Mouse (Mus musculus): ENCODE measurements around the gene Prok2. TPM values are rescaled to one million over a fixed set of nuclear protein-coding genes. Genes with fewer than 3 reads are reported as not detected.

Gene Prok2
- polyA plus RNA-seq, 1 experiment = not detected

DNA sequence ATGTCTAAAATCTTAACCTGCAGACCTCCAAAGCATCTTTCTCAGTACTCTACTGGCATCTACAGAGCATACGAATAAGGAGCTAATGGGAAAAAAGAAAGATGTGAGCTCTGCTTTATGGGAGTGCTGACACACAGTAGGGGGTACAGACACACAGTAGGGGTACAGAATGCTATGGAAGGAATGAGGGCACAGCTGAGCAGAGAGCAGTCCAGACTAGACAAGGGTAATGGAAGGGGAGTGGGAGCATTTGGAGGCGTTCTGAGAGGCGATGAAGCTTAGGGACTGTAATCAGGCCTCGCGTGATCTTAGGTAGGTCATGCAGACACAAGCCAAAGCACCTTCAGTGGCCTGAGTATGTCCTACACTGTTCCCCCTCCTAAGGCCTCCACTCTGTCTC is 42.2 kb downstream of the Prok2 start:
- TF ChIP-seq GATA1 (IDR thresholded peaks at IDR 0.05; ENCODE audit: low read length) = no peak
- H3K36me3 ChIP-seq (ENCODE audit: control insufficient read depth) = no peaks in the 10 kb centered on the region
- H3K4me1 ChIP-seq (ENCODE audit: control insufficient read depth) = no peaks in the 10 kb centered on the region
- H3K9me3 ChIP-seq (ENCODE audit: control insufficient read depth, low read length) = peaks cover 2% of the 10 kb centered on the region; the same call in 1 of the 2 replicates
- no peaks in the 10 kb centered on the region for H3K27me3 ChIP-seq (ENCODE audit: control insufficient read depth)
- H3K4me3 ChIP-seq (replicated peaks) = no peak overlapping the region

DNA sequence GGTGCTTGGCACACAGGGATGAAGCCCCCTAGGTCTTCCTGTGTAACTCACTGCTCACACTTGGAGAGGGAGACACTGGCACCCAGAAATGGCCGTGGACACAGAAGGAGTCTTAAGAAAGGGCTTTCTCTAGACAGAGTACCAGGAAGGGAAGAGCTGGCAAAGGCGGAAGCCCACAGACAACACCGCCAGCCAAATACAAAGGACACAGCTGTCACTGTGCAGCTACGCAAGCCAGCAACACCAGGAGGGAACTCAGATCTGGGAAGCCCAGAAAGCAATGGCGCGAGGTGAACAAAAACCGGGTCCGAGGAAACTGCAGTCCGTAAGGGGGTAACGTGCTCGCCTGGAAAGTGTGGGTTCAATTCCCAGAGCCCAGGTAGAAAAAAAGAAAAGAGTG is 48.1 kb downstream of the Prok2 start:
- no peaks in the 10 kb centered on the region for H3K27me3 ChIP-seq (ENCODE audit: control insufficient read depth)

DNA sequence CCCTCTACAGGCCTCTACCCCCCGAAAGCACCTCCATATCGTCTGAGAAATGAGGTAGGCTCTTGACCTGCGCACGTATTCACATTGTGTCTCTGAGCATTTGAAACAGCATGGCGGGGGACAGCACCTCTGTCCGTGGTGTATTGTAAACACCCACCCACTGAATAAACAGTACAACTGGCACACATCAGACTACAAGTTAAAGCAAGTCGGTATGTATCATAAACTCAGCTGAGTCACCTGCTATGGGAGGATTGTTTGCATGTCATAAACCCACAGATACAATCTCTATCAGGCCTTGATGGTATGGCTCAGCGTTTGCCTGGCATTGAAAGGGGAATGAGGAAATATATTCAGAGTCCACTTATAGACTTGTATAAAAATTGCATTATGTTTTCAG is 48.9 kb downstream of the Prok2 start:
- no peaks in the 10 kb centered on the region for H3K36me3 ChIP-seq (ENCODE audit: control insufficient read depth)
- H3K4me1 ChIP-seq (ENCODE audit: control insufficient read depth) = no peaks in the 10 kb centered on the region
- H3K9me3 ChIP-seq (ENCODE audit: control insufficient read depth, low read length) = no peaks in the 10 kb centered on the region
- TF ChIP-seq GATA1 (IDR thresholded peaks at IDR 0.05; ENCODE audit: low read length) = no peak
- TF ChIP-seq TAL1 (IDR thresholded peaks at IDR 0.05; ENCODE audit: low read length) = no peak
- H3K4me3 ChIP-seq (replicated peaks) = no peak overlapping the region
- no peaks in the 10 kb centered on the region for H3K27me3 ChIP-seq (ENCODE audit: control insufficient read depth)

More for the DNA sequence above, 48.1 kb downstream of the Prok2 start:
- no peak overlapping the region for H3K4me3 ChIP-seq (replicated peaks)
- no peaks in the 10 kb centered on the region for H3K36me3 ChIP-seq (ENCODE audit: control insufficient read depth)
- H3K9me3 ChIP-seq (ENCODE audit: control insufficient read depth, low read length) = no peaks in the 10 kb centered on the region
- TF ChIP-seq GATA1 (IDR thresholded peaks at IDR 0.05; ENCODE audit: low read length) (no peak), TAL1 (IDR thresholded peaks at IDR 0.05; ENCODE audit: low read length) (no peak)
- no peaks in the 10 kb centered on the region for H3K4me1 ChIP-seq (ENCODE audit: control insufficient read depth)

DNA sequence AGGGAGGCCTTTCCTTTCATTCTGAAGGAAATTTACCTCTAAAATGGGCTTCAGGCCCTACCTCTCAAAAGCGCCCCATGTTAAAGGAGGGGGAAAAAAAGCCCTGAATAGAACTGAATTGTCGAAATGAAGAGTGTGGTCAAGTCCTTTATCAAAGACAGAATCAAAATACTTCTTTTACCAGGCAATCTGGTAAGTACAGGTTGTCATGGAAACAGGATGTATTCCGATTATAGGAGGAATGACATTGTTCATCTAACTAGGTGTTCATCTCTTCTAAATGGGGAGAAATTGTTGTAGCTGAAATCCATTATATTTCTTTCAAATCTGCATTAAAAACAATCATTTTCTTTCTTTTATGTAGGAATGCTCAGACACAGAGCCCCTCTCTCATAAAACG is 51.7 kb downstream of the Prok2 start:
- H3K4me3 ChIP-seq (replicated peaks) = no peak overlapping the region
- H3K36me3 ChIP-seq (ENCODE audit: control insufficient read depth) = no peaks in the 10 kb centered on the region
- TF ChIP-seq GATA1 (IDR thresholded peaks at IDR 0.05; ENCODE audit: low read length) (no peak), TAL1 (IDR thresholded peaks at IDR 0.05; ENCODE audit: low read length) (no peak)
- 0 out of 2 replicates have a peak, but pooled peaks cover 2% of the 10 kb centered on the region for H3K27me3 ChIP-seq (ENCODE audit: control insufficient read depth)
- H3K4me1 ChIP-seq (ENCODE audit: control insufficient read depth) = no peaks in the 10 kb centered on the region
- H3K9me3 ChIP-seq (ENCODE audit: control insufficient read depth, low read length) = no peaks in the 10 kb centered on the region

DNA sequence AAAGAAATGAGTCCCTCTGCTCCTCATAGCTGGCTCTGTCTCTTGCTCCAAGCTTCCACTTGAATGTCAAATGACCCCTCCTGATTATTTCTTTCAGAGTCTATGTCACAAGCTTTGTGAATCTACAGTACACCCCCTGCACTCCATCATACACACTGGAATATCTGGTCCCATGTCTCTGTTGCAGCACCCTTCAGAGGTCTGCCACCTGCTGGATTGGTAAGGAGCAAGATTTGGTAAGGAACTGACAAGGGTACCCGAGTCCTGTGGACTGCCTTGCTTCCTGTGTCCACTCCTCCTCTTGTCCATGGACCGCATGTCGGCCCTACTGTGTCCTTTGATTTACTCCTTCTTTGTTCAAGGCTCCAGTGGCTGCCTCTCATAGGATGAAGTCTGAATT is 54.4 kb downstream of the Prok2 start:
- H3K9me3 ChIP-seq (ENCODE audit: control insufficient read depth, low read length) = no peaks in the 10 kb centered on the region
- H3K4me1 ChIP-seq (ENCODE audit: control insufficient read depth) = no peaks in the 10 kb centered on the region; the same call in 1 of the 2 replicates
- H3K4me3 ChIP-seq (replicated peaks) = no peak overlapping the region
- TF ChIP-seq TAL1 (IDR thresholded peaks at IDR 0.05; ENCODE audit: low read length) (no peak), GATA1 (IDR thresholded peaks at IDR 0.05; ENCODE audit: low read length) (no peak)
- no peaks in the 10 kb centered on the region for H3K36me3 ChIP-seq (ENCODE audit: control insufficient read depth)
- peaks cover 18% of the 10 kb centered on the region for H3K27me3 ChIP-seq (ENCODE audit: control insufficient read depth)

DNA sequence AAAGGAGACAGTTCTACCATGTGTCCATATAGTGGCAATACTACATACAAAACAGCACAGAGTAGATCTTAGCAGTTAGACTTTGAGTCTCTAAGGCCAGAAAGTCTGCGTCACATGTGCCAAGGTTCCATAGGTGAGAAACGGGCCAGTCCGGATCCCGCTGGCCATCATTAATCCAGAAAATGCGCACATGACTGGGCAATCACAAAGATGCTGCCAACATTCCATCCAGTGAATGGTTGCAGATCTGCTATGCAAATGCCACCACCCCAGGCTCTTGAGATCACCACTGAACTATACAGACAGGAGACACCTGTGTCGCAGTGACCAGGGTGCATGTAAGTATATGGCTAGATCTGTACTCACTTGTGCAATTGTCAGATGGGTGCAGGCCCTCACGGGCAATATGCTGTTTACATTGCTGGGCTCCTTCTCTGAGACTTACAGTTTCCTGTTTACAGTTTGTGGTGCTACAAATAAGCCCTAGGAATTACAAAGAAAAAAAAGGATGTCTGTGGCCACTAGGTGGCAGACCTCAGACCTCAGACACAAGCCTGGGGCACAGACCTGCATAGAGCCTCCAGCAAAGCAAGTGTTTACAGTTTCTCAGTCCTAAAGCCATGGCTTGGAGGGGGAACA is 55.6 kb downstream of the Prok2 start:
- Histone ChIP-seq H3K27me3 (ENCODE audit: control insufficient read depth) (peaks cover 30% of the 10 kb centered on the region), H3K36me3 (ENCODE audit: control insufficient read depth) (no peaks in the 10 kb centered on the region), H3K9me3 (ENCODE audit: control insufficient read depth, low read length) (no peaks in the 10 kb centered on the region), H3K4me3 (replicated peaks) (no peak overlapping the region), H3K4me1 (ENCODE audit: control insufficient read depth) (peaks cover 2% of the 10 kb centered on the region; the same call in 1 of the 2 replicates)
- TF ChIP-seq GATA1 (IDR thresholded peaks at IDR 0.05; ENCODE audit: low read length) (no peak), TAL1 (IDR thresholded peaks at IDR 0.05; ENCODE audit: low read length) (no peak)

DNA sequence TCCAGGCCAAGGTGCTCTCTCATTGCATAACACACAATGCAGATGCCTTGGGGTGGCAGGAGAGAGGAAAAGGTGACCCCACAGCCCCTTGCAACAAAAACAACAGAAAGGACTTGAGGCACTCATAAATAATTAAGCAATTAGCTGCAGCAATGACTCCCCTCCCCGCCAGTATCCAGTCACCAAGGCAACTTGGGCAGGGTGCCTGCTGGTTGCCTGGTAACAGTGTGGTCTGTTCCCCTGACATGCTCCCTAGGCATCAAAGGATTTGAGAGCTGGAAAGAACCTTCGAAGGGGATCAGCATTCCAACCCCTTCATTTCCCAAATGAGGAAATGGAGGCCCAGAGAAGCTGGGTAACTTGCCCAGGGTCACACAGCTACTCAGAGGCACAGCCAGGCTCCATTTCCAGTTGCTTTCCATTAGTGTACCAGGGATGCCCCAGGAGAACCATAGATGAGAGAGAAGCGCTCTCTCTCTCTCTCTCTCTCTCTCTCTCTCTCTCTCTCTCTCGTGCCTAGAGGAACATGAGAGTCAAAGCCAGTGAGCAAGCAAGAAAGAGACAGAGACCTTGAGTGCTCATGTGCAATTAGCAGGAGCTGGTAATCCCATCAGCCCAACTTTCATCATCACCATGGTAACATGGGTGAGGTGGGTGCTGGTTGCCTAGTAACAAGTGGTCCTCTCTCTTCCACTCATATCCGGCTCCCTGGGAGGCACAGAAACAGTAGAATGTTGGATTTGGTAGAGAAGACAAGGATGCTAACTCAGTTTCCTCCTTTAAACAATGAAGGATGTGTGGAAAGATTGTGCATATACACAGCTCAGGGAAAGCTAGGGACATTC is 56.5 kb downstream of the Prok2 start:
- Histone ChIP-seq H3K9me3 (ENCODE audit: control insufficient read depth, low read length) (no peaks in the 10 kb centered on the region), H3K4me1 (ENCODE audit: control insufficient read depth) (peaks cover 2% of the 10 kb centered on the region; the same call in 1 of the 2 replicates), H3K4me3 (replicated peaks) (no peak overlapping the region), H3K27me3 (ENCODE audit: control insufficient read depth) (peaks cover 39% of the 10 kb centered on the region), H3K36me3 (ENCODE audit: control insufficient read depth) (no peaks in the 10 kb centered on the region)
- TF ChIP-seq GATA1 (IDR thresholded peaks at IDR 0.05; ENCODE audit: low read length) (no peak), TAL1 (IDR thresholded peaks at IDR 0.05; ENCODE audit: low read length) (no peak)

DNA sequence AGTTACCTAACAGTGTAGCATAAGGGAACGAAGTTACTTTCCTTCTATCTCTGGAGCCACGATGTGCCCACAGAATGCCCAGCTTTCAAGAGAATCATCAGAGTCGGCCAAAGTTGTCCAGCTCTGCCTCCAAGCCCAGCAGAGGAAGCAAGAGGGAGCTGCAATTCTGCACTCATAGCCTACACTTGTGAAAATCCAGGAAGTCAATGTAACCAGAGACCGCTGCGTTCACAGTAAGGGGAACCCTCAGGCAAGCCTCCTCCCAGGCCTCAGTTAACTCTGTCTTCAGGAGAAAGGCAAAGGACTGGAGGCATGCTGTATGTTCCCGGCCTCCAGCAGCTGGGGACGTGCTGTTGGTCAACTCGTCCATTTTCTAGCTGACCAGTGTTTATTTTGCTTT is 58.9 kb downstream of the Prok2 start:
- H3K4me3 ChIP-seq (replicated peaks) = no peak overlapping the region
- peaks cover 2% of the 10 kb centered on the region; the same call in 1 of the 2 replicates for H3K4me1 ChIP-seq (ENCODE audit: control insufficient read depth)
- H3K27me3 ChIP-seq (ENCODE audit: control insufficient read depth) = peaks cover 49% of the 10 kb centered on the region
- H3K9me3 ChIP-seq (ENCODE audit: control insufficient read depth, low read length) = no peaks in the 10 kb centered on the region
- no peaks in the 10 kb centered on the region for H3K36me3 ChIP-seq (ENCODE audit: control insufficient read depth)
- TF ChIP-seq TAL1 (IDR thresholded peaks at IDR 0.05; ENCODE audit: low read length) (no peak), GATA1 (IDR thresholded peaks at IDR 0.05; ENCODE audit: low read length) (no peak)
